Mouse (Mus musculus): Measurements from ENCODE around the gene E130114P18Rik. TPM values are rescaled to one million over a fixed set of nuclear protein-coding genes. Genes with fewer than 3 reads are reported as not detected.

The E130114P18Rik gene
- polyA plus RNA-seq, 1 experiment from 2014 or later = 0.72 TPM

GRCm38 (mm10) chr4:97757978-97758461 is 19.9 kb downstream of the E130114P18Rik start:
- ATAC-seq (replicated peaks; ENCODE audit: insufficient number of reproducible peaks, low FRiP score, low TSS enrichment) = peak; percentile 68; the same call in 1 of the 2 replicates
- H3K27ac ChIP-seq (ENCODE audit: low read depth, low read length) = peak overlapping the region; percentile 64
- peak overlapping the region; percentile 82 for H3K9ac ChIP-seq (ENCODE audit: low read depth, low read length)
- H3K4me3 ChIP-seq (ENCODE audit: low read depth, low read length) = peak overlapping the region; percentile 60
- H3K4me1 ChIP-seq (ENCODE audit: control insufficient read depth, insufficient read depth, low read length) = peaks cover 10% of the 10 kb centered on the region
- no peaks in the 10 kb centered on the region for H3K9me3 ChIP-seq (replicated peaks; ENCODE audit: control insufficient read depth, low read length)
- no peaks in the 10 kb centered on the region for H3K36me3 ChIP-seq (ENCODE audit: control insufficient read depth, insufficient read depth, low read length)
- no peaks in the 10 kb centered on the region; the same call in 1 of the 2 replicates for H3K27me3 ChIP-seq (ENCODE audit: control insufficient read depth, insufficient read depth, low read length)
- peak overlapping the region; percentile 77 for H3K4me2 ChIP-seq
- 1% methylated on average over 14 of the region's 14 CpGs for WGBS (ENCODE audit: insufficient replicate concordance)

- under 1% methylated on average over 38 of the region's 38 CpGs for WGBS (ENCODE audit: insufficient replicate concordance)
- no peaks in the 10 kb centered on the region for H3K9me3 ChIP-seq (replicated peaks; ENCODE audit: control insufficient read depth, low read length)
- no peaks in the 10 kb centered on the region; the same call in 1 of the 2 replicates for H3K27me3 ChIP-seq (ENCODE audit: control insufficient read depth, insufficient read depth, low read length)
- peak overlapping the region; percentile 64 for H3K27ac ChIP-seq (ENCODE audit: low read depth, low read length)
- peak overlapping the region; percentile 82 for H3K9ac ChIP-seq (ENCODE audit: low read depth, low read length)
- peak; percentile 69; the same call in 1 of the 2 replicates for ATAC-seq (replicated peaks; ENCODE audit: insufficient number of reproducible peaks, low FRiP score, low TSS enrichment)
- H3K36me3 ChIP-seq (ENCODE audit: control insufficient read depth, insufficient read depth, low read length) = no peaks in the 10 kb centered on the region
- H3K4me2 ChIP-seq = peak overlapping the region; percentile 77
- peak overlapping the region; percentile 60 for H3K4me3 ChIP-seq (ENCODE audit: low read depth, low read length)
- peaks cover 15% of the 10 kb centered on the region for H3K4me1 ChIP-seq (ENCODE audit: control insufficient read depth, insufficient read depth, low read length)
Measured at GRCm38 (mm10) chr4:97757207-97757977, 20.5 kb downstream of the E130114P18Rik start.

GRCm38 (mm10) chr4:97754241-97754640 is 23.6 kb downstream of the E130114P18Rik start:
- Histone ChIP-seq H3K9me3 (replicated peaks; ENCODE audit: control insufficient read depth, low read length) (no peaks in the 10 kb centered on the region), H3K4me3 (ENCODE audit: low read depth, low read length) (no peak overlapping the region), H3K4me1 (ENCODE audit: control insufficient read depth, insufficient read depth, low read length) (peaks cover 16% of the 10 kb centered on the region), H3K9ac (ENCODE audit: low read depth, low read length) (peak overlapping the region; percentile 23; the same call in 1 of the 2 replicates), H3K4me2 (peak overlapping the region; percentile 48), H3K27me3 (ENCODE audit: control insufficient read depth, insufficient read depth, low read length) (no peaks in the 10 kb centered on the region; the same call in 1 of the 2 replicates), H3K27ac (ENCODE audit: low read depth, low read length) (no peak overlapping the region), H3K36me3 (ENCODE audit: control insufficient read depth, insufficient read depth, low read length) (no peaks in the 10 kb centered on the region)
- no peak for ATAC-seq (replicated peaks; ENCODE audit: insufficient number of reproducible peaks, low FRiP score, low TSS enrichment)
- 4% methylated on average over 12 of the region's 12 CpGs for WGBS (ENCODE audit: insufficient replicate concordance)

GRCm38 (mm10) chr4:97753521-97753920 is 24.4 kb downstream of the E130114P18Rik start:
- H3K36me3 ChIP-seq (ENCODE audit: control insufficient read depth, insufficient read depth, low read length) = no peaks in the 10 kb centered on the region
- no peaks in the 10 kb centered on the region for H3K27me3 ChIP-seq (ENCODE audit: control insufficient read depth, insufficient read depth, low read length)
- H3K9ac ChIP-seq (ENCODE audit: low read depth, low read length) = no peak overlapping the region
- 23% methylated on average over 1 of the region's 1 CpGs for WGBS (ENCODE audit: insufficient replicate concordance)
- H3K4me3 ChIP-seq (ENCODE audit: low read depth, low read length) = no peak overlapping the region
- H3K4me1 ChIP-seq (ENCODE audit: control insufficient read depth, insufficient read depth, low read length) = peaks cover 16% of the 10 kb centered on the region
- no peak for ATAC-seq (replicated peaks; ENCODE audit: insufficient number of reproducible peaks, low FRiP score, low TSS enrichment)
- no peak overlapping the region for H3K27ac ChIP-seq (ENCODE audit: low read depth, low read length)
- no peak overlapping the region for H3K4me2 ChIP-seq
- no peaks in the 10 kb centered on the region for H3K9me3 ChIP-seq (replicated peaks; ENCODE audit: control insufficient read depth, low read length)

GRCm38 (mm10) chr4:97752276-97753010 is 25.4 kb downstream of the E130114P18Rik start:
- ATAC-seq (replicated peaks; ENCODE audit: insufficient number of reproducible peaks, low FRiP score, low TSS enrichment) = no peak
- H3K4me2 ChIP-seq = peak overlapping the region; percentile 78
- no peaks in the 10 kb centered on the region for H3K36me3 ChIP-seq (ENCODE audit: control insufficient read depth, insufficient read depth, low read length)
- peaks cover 13% of the 10 kb centered on the region for H3K4me1 ChIP-seq (ENCODE audit: control insufficient read depth, insufficient read depth, low read length)
- peak overlapping the region; percentile 52 for H3K4me3 ChIP-seq (ENCODE audit: low read depth, low read length)
- peak overlapping the region; percentile 82; the same call in 1 of the 2 replicates for H3K27ac ChIP-seq (ENCODE audit: low read depth, low read length)
- no peaks in the 10 kb centered on the region for H3K9me3 ChIP-seq (replicated peaks; ENCODE audit: control insufficient read depth, low read length)
- WGBS (ENCODE audit: insufficient replicate concordance) = 20% methylated on average over 5 of the region's 5 CpGs
- H3K27me3 ChIP-seq (ENCODE audit: control insufficient read depth, insufficient read depth, low read length) = no peaks in the 10 kb centered on the region
- H3K9ac ChIP-seq (ENCODE audit: low read depth, low read length) = peak overlapping the region; percentile 78

- Histone ChIP-seq H3K4me2 (peak overlapping the region; percentile 78), H3K36me3 (ENCODE audit: control insufficient read depth, insufficient read depth, low read length) (no peaks in the 10 kb centered on the region), H3K4me1 (ENCODE audit: control insufficient read depth, insufficient read depth, low read length) (peaks cover 13% of the 10 kb centered on the region), H3K27me3 (ENCODE audit: control insufficient read depth, insufficient read depth, low read length) (no peaks in the 10 kb centered on the region), H3K9me3 (replicated peaks; ENCODE audit: control insufficient read depth, low read length) (no peaks in the 10 kb centered on the region), H3K4me3 (ENCODE audit: low read depth, low read length) (peak overlapping the region; percentile 52), H3K27ac (ENCODE audit: low read depth, low read length) (peak overlapping the region; percentile 82), H3K9ac (ENCODE audit: low read depth, low read length) (peak overlapping the region; percentile 78)
- ATAC-seq (replicated peaks; ENCODE audit: insufficient number of reproducible peaks, low FRiP score, low TSS enrichment) = peak; percentile 79
- whole genome bisulfite sequencing (ENCODE audit: insufficient replicate concordance) = under 1% methylated on average over 40 of the region's 40 CpGs
Measured at GRCm38 (mm10) chr4:97751483-97752251, 26.2 kb downstream of the E130114P18Rik start.

- no peaks in the 10 kb centered on the region for H3K27me3 ChIP-seq (ENCODE audit: control insufficient read depth, insufficient read depth, low read length)
- H3K4me1 ChIP-seq (ENCODE audit: control insufficient read depth, insufficient read depth, low read length) = peaks cover 13% of the 10 kb centered on the region
- WGBS (ENCODE audit: insufficient replicate concordance) = 1% methylated on average over 20 of the region's 20 CpGs
- ATAC-seq (replicated peaks; ENCODE audit: insufficient number of reproducible peaks, low FRiP score, low TSS enrichment) = peak; percentile 67
- H3K9me3 ChIP-seq (replicated peaks; ENCODE audit: control insufficient read depth, low read length) = no peaks in the 10 kb centered on the region
- peak overlapping the region; percentile 78 for H3K9ac ChIP-seq (ENCODE audit: low read depth, low read length)
- H3K4me3 ChIP-seq (ENCODE audit: low read depth, low read length) = peak overlapping the region; percentile 52
- peak overlapping the region; percentile 78 for H3K4me2 ChIP-seq
- H3K36me3 ChIP-seq (ENCODE audit: control insufficient read depth, insufficient read depth, low read length) = no peaks in the 10 kb centered on the region
- H3K27ac ChIP-seq (ENCODE audit: low read depth, low read length) = peak overlapping the region; percentile 82; the same call in 1 of the 2 replicates
Measured at GRCm38 (mm10) chr4:97751030-97751482, 26.8 kb downstream of the E130114P18Rik start.

- Histone ChIP-seq H3K9ac (ENCODE audit: low read depth, low read length) (no peak overlapping the region), H3K9me3 (replicated peaks; ENCODE audit: control insufficient read depth, low read length) (no peaks in the 10 kb centered on the region), H3K4me2 (no peak overlapping the region), H3K27me3 (ENCODE audit: control insufficient read depth, insufficient read depth, low read length) (no peaks in the 10 kb centered on the region), H3K4me3 (ENCODE audit: low read depth, low read length) (no peak overlapping the region), H3K36me3 (ENCODE audit: control insufficient read depth, insufficient read depth, low read length) (no peaks in the 10 kb centered on the region), H3K27ac (ENCODE audit: low read depth, low read length) (no peak overlapping the region), H3K4me1 (ENCODE audit: control insufficient read depth, insufficient read depth, low read length) (peaks cover 13% of the 10 kb centered on the region)
- ATAC-seq (replicated peaks; ENCODE audit: insufficient number of reproducible peaks, low FRiP score, low TSS enrichment) = no peak
- WGBS (ENCODE audit: insufficient replicate concordance) = 37% methylated on average over 4 of the region's 4 CpGs
Measured at GRCm38 (mm10) chr4:97750401-97750800, 27.5 kb downstream of the E130114P18Rik start.

Data from heart, embryonic 11.5 days (tissue).